Mouse (Mus musculus) midbrain, embryonic 10.5 days (tissue): Measurements from ENCODE around the gene Tmem212. TPM values are rescaled to one million over a fixed set of nuclear protein-coding genes. Genes with fewer than 3 reads are reported as not detected.
A peak's percentile ranks its signal among the peaks of the same experiment; 100 is the strongest.
"Not testable (repeated sequence)": the region's sequence is repeated elsewhere in the genome, so short reads cannot be mapped to it uniquely, and the experiment has no call there.

Source experiments
- DNase-seq: peaks from one replicate; pipeline ENCODE4 v3.0.0-alpha.2; 2017; ENCODE audit warnings: low spot score
- H3K27ac ChIP-seq: fragments of 300-500 bp; sonication (generic); replicated peaks from 2 replicates; pipeline ENCODE4 v1.5.1; 2016; ENCODE audit warnings: mild to moderate bottlenecking
- H3K27me3 ChIP-seq: fragments of 300-500 bp; sonication (generic); 2 replicates; pipeline ENCODE4 v1.6.1; 2016; ENCODE audit warnings: low read depth, mild to moderate bottlenecking; ENCODE audit not compliant: poor library complexity, severe bottlenecking
- H3K36me3 ChIP-seq: fragments of 300-500 bp; sonication (generic); 2 replicates; pipeline ENCODE4 v1.6.1; 2016; ENCODE audit warnings: mild to moderate bottlenecking, moderate library complexity
- H3K4me1 ChIP-seq: fragments of 300-500 bp; sonication (generic); 2 replicates; pipeline ENCODE4 v1.6.1; 2016
- H3K4me3 ChIP-seq: fragments of 300-500 bp; sonication (generic); 2 replicates; pipeline ENCODE4 v1.5.1; 2016; ENCODE audit warnings: mild to moderate bottlenecking, moderate library complexity
- H3K9me3 ChIP-seq: fragments of 300-500 bp; sonication (generic); replicated peaks from 2 replicates; pipeline ENCODE4 v1.6.1; 2016; ENCODE audit warnings: mild to moderate bottlenecking
- WGBS: fragments of 180-500 bp; shearing (Covaris S2); methylation state at CpG from one replicate; pipeline ENCODE4 v1.1.7; 2016; 5-methylcytosine and 5-hydroxymethylcytosine counted together
- polyA plus RNA-seq: library from polyadenylated mRNA; unstranded; fragments of >200 nt; fragmentation: Nextera tagmentation; extraction: Ambion mirVana; gene quantifications from 2 replicates; pipeline ENCODE4 v1.2.1, GENCODE M21; 2016

Tmem212 gene
- polyA plus RNA-seq: not detected in 2 replicates

GRCm38 (mm10) chr3:27896318-27896892 lies at the start of gene Tmem212:
TSS of gene Tmem212 (minus strand) at chr3:27896368.
- no peaks in the 10 kb centered on the region for H3K27me3 ChIP-seq
- no peaks in the 10 kb centered on the region for H3K9me3 ChIP-seq
- no peaks in the 10 kb centered on the region for H3K36me3 ChIP-seq
- no peaks in the 10 kb centered on the region for H3K4me1 ChIP-seq
- WGBS: 83% methylated on average over 8 of the region's 8 CpGs
- no peak within 1 kb of the TSS for H3K4me3 ChIP-seq
- no peak for DNase-seq
- no peak within 1 kb of the TSS for H3K27ac ChIP-seq

GRCm38 (mm10) chr3:27945397-27945796 lies 49.2 kb upstream of the Tmem212 start:
- not testable (repeated sequence) for H3K4me3 ChIP-seq, DNase-seq, H3K36me3 ChIP-seq, H3K27ac ChIP-seq, H3K27me3 ChIP-seq, H3K4me1 ChIP-seq, H3K9me3 ChIP-seq
- 78% methylated on average over 2 of the region's 2 CpGs for WGBS

GRCm38 (mm10) chr3:27942991-27943390 lies 46.8 kb upstream of the Tmem212 start:
- Histone ChIP-seq H3K4me3 (no peak overlapping the region), H3K27ac (no peak overlapping the region)
- 91% methylated on average over 7 of the region's 7 CpGs for whole genome bisulfite sequencing

GRCm38 (mm10) chr3:27941634-27942033 lies 45.5 kb upstream of the Tmem212 start:
- Histone ChIP-seq H3K27ac (no peak overlapping the region), H3K36me3 (no peaks in the 10 kb centered on the region), H3K27me3 (peaks cover 30% of the 10 kb centered on the region), H3K4me1 (peaks cover 20% of the 10 kb centered on the region), H3K9me3 (no peaks in the 10 kb centered on the region), H3K4me3 (no peak overlapping the region)
- 95% methylated on average over 3 of the region's 3 CpGs for WGBS
- DNase-seq: no peak

More at GRCm38 (mm10) chr3:27942991-27943390, 46.8 kb upstream of the Tmem212 start:
- Histone ChIP-seq H3K4me1 (peaks cover 21% of the 10 kb centered on the region), H3K27me3 (peaks cover 17% of the 10 kb centered on the region), H3K9me3 (no peaks in the 10 kb centered on the region), H3K36me3 (no peaks in the 10 kb centered on the region)
- DNase-seq: no peak

GRCm38 (mm10) chr3:27938381-27939323 lies 42.5 kb upstream of the Tmem212 start, which contains the start of gene Pld1:
TSS of gene Pld1 (plus strand) at chr3:27938695.
- peak within 1 kb of the TSS; percentile 85 for H3K27ac ChIP-seq
- no peaks in the 10 kb centered on the region for H3K9me3 ChIP-seq
- peak; percentile 74 for DNase-seq
- no peaks in the 10 kb centered on the region for H3K36me3 ChIP-seq
- peak within 1 kb of the TSS; percentile 78 for H3K4me3 ChIP-seq
- H3K4me1 ChIP-seq: peaks cover 20% of the 10 kb centered on the region
- peaks cover 33% of the 10 kb centered on the region for H3K27me3 ChIP-seq
- WGBS: under 1% methylated on average over 58 of the region's 68 CpGs

- 86% methylated on average over 13 of the region's 13 CpGs for WGBS
- Histone ChIP-seq H3K27me3 (peaks cover 33% of the 10 kb centered on the region), H3K27ac (no peak overlapping the region), H3K36me3 (no peaks in the 10 kb centered on the region), H3K4me3 (peak overlapping the region; percentile 78), H3K4me1 (peaks cover 20% of the 10 kb centered on the region), H3K9me3 (no peaks in the 10 kb centered on the region)
- DNase-seq: no peak
Measured at GRCm38 (mm10) chr3:27937144-27938110, 41.3 kb upstream of the Tmem212 start.

GRCm38 (mm10) chr3:27936731-27937130 lies 40.6 kb upstream of the Tmem212 start:
- Histone ChIP-seq H3K4me1 (peaks cover 20% of the 10 kb centered on the region), H3K27me3 (peaks cover 33% of the 10 kb centered on the region), H3K36me3 (no peaks in the 10 kb centered on the region), H3K4me3 (no peak overlapping the region), H3K27ac (no peak overlapping the region), H3K9me3 (no peaks in the 10 kb centered on the region)
- DNase-seq: no peak
- WGBS: 85% methylated on average over 5 of the region's 5 CpGs

- DNase-seq: no peak
- Histone ChIP-seq H3K27me3 (peaks cover 33% of the 10 kb centered on the region), H3K4me1 (peaks cover 20% of the 10 kb centered on the region), H3K36me3 (no peaks in the 10 kb centered on the region), H3K9me3 (no peaks in the 10 kb centered on the region), H3K4me3 (no peak overlapping the region), H3K27ac (no peak overlapping the region)
- WGBS: 68% methylated on average over 3 of the region's 3 CpGs
Measured at GRCm38 (mm10) chr3:27935644-27936043, 39.5 kb upstream of the Tmem212 start.

- WGBS: 93% methylated on average over 5 of the region's 5 CpGs
- H3K9me3 ChIP-seq: no peaks in the 10 kb centered on the region
- no peak overlapping the region for H3K4me3 ChIP-seq
- DNase-seq: no peak
- H3K36me3 ChIP-seq: no peaks in the 10 kb centered on the region
- no peaks in the 10 kb centered on the region for H3K4me1 ChIP-seq
- H3K27me3 ChIP-seq: peaks cover 10% of the 10 kb centered on the region
- no peak overlapping the region for H3K27ac ChIP-seq
Measured at GRCm38 (mm10) chr3:27932391-27932790, 36.2 kb upstream of the Tmem212 start.

GRCm38 (mm10) chr3:27929219-27929618 lies 33.1 kb upstream of the Tmem212 start:
- no peak overlapping the region for H3K4me3 ChIP-seq
- H3K36me3 ChIP-seq: no peaks in the 10 kb centered on the region
- H3K4me1 ChIP-seq: no peaks in the 10 kb centered on the region
- H3K9me3 ChIP-seq: no peaks in the 10 kb centered on the region
- 91% methylated on average over 4 of the region's 4 CpGs for WGBS
- DNase-seq: no peak
- no peaks in the 10 kb centered on the region for H3K27me3 ChIP-seq
- no peak overlapping the region for H3K27ac ChIP-seq

GRCm38 (mm10) chr3:27924037-27924436 lies 27.9 kb upstream of the Tmem212 start:
- H3K27me3 ChIP-seq: no peaks in the 10 kb centered on the region
- no peak overlapping the region for H3K4me3 ChIP-seq
- WGBS: 94% methylated on average over 3 of the region's 3 CpGs
- peaks cover 3% of the 10 kb centered on the region; the same call in 1 of the 2 replicates for H3K9me3 ChIP-seq
- H3K36me3 ChIP-seq: no peaks in the 10 kb centered on the region
- H3K4me1 ChIP-seq: no peaks in the 10 kb centered on the region
- no peak for DNase-seq
- no peak overlapping the region for H3K27ac ChIP-seq
